In genomic region chr4:95676390-95676789, GRCm38 (mm10) we compare ENCODE assay signal across 18 mouse cellular contexts.
"Had no signal": no experiment of that assay in that cellular context is flagged by ENCODE, and none has a peak within 500 bp of the region (broad histone marks: within the 10 kb centered on the region; RNA-seq: fewer than 3 reads in every experiment).

No protein-coding gene starts in this region.

- H3K9me3 ChIP-seq: liver, embryonic 13.5 days; liver, embryonic 15.5 days; lung, embryonic 15.5 days; megakaryocyte, embryonic 14.5 days; neural tube, embryonic 12.5 days; stomach, embryonic 15.5 days had no signal

- ATAC-seq: liver, postnatal 0 days; lung, postnatal 0 days; midbrain, embryonic 16.5 days had no signal

- H3K4me2 ChIP-seq: liver, embryonic 13.5 days; liver, embryonic 15.5 days; lung, embryonic 15.5 days; neural tube, embryonic 12.5 days; stomach, embryonic 15.5 days had no signal

- H3K36me3 ChIP-seq: liver, embryonic 13.5 days; liver, embryonic 15.5 days; lung, embryonic 15.5 days; neural tube, embryonic 12.5 days; stomach, embryonic 15.5 days had no signal

- H3K27me3 ChIP-seq: liver, embryonic 13.5 days; liver, embryonic 15.5 days; lung, embryonic 15.5 days; neural tube, embryonic 12.5 days; stomach, embryonic 15.5 days had no signal

- H3K4me1 ChIP-seq: liver, embryonic 13.5 days; liver, embryonic 15.5 days; lung, embryonic 15.5 days; megakaryocyte, embryonic 14.5 days; neural tube, embryonic 12.5 days; stomach, embryonic 15.5 days had no signal

- DNase-seq: liver, embryonic 13.5 days; liver, postnatal 0 days; lung, adult 2 months; lung, postnatal 14 days; lung, postnatal 36 days; right cerebral cortex, postnatal 14 days; thymus, adult 2 months; thymus, postnatal 25 days; thymus, postnatal 4 days had no signal

- H3K27ac ChIP-seq: liver, embryonic 13.5 days; liver, embryonic 15.5 days; lung, embryonic 15.5 days; macrophage; neural tube, embryonic 12.5 days; stomach, embryonic 15.5 days; stomach, postnatal 0 days had no signal

- H3K4me3 ChIP-seq: liver, embryonic 13.5 days; liver, embryonic 15.5 days; lung, embryonic 15.5 days; megakaryocyte, embryonic 14.5 days; neural tube, embryonic 12.5 days; stomach, embryonic 15.5 days had no signal

- H3K9ac ChIP-seq: liver, embryonic 13.5 days; liver, embryonic 15.5 days; liver, postnatal 0 days; lung, embryonic 15.5 days; neural tube, embryonic 12.5 days; stomach, embryonic 15.5 days had no signal
